Mouse (Mus musculus) liver, adult 10 weeks (tissue): ENCODE results near the gene Tagln3. TPM values are rescaled to one million over a fixed set of nuclear protein-coding genes. Genes with fewer than 3 reads are reported as not detected.

ENCODE experiments used
- polyA plus RNA-seq: library from polyadenylated mRNA; stranded (reverse); fragments of 350-450 nt; fragmentation: Illumina TruSeq; extraction: RNeasy Lipid Tissue Mini Kit (QIAGEN cat#74804); gene quantifications from one replicate; pipeline ENCODE4 v1.2.3, GENCODE M21; 2014; ENCODE audit warnings: low read depth, low replicate concordance

The Tagln3 gene
- polyA plus RNA-seq: not detected

DNA sequence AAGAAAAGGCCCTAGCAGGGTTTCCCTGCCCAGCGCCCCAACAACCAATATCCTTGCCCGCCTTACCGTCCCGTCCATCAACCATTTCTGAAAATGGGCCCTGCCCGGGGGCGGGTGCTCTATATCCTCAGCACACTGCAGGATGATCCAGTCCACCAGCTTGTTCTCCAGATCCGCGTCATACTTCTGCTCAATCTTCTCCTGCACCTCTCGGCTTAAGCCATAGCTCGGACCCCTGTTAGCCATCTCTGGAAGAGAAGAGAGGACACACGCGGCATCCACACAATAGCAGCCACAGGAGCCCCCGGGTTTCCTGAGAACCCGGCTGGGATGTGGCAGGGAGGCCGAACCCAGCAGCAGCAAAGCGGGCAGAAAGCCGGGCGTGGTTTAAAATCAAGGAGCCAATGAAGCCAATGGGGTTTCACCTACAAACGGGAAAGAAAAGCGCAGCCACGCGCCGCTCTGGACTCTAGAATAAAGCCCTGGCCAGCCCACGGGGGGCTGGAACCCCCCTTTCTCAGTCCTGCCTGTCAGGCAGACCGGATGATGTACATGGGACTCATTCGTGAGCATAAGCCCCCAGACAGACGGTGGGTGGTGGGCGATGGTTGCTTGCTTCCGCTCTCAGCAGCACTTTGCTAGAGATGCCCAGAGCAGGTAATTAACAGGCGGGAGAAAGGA, at the start of gene Tagln3:
Gene Tagln3, minus strand, starts transcription at position 548 of the 681 bp plus-strand sequence.

DNA sequence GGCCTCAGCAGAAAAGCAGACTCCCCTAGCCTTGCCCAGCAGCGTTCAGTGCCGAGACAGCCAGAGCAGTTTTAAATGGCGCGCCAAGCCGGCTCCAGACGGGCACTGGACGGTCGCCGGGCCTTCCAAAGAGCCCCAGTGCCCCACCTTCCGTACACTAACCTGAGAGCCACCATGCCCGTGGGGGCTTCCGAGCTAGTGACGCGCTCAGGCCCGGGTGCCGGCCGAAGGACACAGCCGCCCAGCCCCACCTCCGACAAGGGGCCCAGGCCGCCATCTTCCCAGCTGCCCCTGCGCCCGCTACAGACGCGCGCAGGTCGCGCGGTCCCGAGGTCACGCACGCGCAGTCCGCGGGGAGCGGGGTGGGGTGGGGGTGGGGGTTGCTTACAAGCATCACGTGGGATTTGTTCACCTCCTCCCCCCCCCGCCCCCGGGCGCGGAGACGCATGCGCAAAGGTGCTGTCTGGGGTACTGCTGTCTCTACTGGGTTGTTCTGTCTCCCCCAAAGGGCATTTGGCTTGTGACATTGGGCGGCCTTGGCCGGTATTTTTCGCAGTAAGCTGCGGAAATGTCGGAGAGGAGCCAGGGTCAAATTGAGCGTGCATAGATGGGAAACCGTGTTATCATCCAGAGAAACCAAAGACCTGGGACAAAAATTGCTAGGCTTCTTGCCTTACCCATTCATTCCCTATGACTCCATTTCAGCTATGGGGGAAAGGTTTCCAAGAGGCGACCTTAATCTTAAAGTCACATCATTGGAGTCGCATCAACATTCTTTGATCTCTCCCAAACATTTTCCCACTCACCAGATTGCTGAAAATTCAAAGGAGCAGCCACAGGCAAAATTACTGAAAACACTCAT, 18.4 kb upstream of the Tagln3 start, which contains the start of gene Abhd10:
Gene Abhd10, minus strand, starts transcription at position 341 of the 862 bp plus-strand sequence.

DNA sequence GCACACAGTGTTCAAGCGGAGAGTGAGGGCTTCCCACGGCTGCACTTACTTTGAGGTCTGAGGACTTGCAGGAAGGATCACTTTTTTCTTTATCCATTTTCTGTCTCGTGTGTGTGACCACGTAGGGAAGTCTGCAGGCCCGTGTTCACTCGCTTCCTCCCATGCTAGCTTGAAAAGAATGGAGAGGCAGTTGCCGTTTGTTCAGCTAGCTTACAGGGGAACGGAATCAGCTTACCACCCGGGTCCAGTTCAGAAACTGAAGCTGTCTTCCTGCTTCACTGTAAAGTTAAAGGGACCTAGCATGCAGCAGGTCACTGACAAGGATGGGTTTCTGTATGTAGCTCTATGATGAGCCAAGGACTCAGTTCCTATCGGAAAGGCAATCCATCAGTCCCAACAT, 30.9 kb downstream of the Tagln3 start, which contains the start of gene Tmprss7:
Gene Tmprss7, minus strand, starts transcription at position 101 of the 400 bp plus-strand sequence.

Other genes with a start within 250 kb of the Tagln3 start
- 1.1 TPM for gene Gm609, start 231.6 kb downstream of the Tagln3 start, polyA plus RNA-seq
- gene Gm17783, start 192.6 kb downstream of the Tagln3 start, polyA plus RNA-seq: not detected
- gene Slc9c1, start 189.3 kb downstream of the Tagln3 start, polyA plus RNA-seq: not detected
- gene Gcsam, start 114.2 kb downstream of the Tagln3 start, polyA plus RNA-seq: 0.29 TPM
- gene BC016579, start 70.5 kb downstream of the Tagln3 start, polyA plus RNA-seq: 0.19 TPM
- not detected for gene Tmprss7, start 30.9 kb downstream of the Tagln3 start, polyA plus RNA-seq
- gene Abhd10, start 18.3 kb upstream of the Tagln3 start, polyA plus RNA-seq: 7.1 TPM
- 59.5 TPM for gene Phldb2, start 229.0 kb upstream of the Tagln3 start, polyA plus RNA-seq